Mouse (Mus musculus) ES-Bruce4 (cell line): ENCODE measurements around the gene Mus81. TPM values are rescaled to one million over a fixed set of nuclear protein-coding genes. Genes with fewer than 3 reads are reported as not detected.
A peak's percentile ranks its signal among the peaks of the same experiment; 100 is the strongest.

Experiments
- H3K27ac ChIP-seq: 2 replicates; pipeline ENCODE4 v1.5.1; 2012; ENCODE audit warnings: low read length, inconsistent platforms; ENCODE audit not compliant: insufficient read depth
- H3K27me3 ChIP-seq: 2 replicates; pipeline ENCODE4 v1.6.1; 2012; ENCODE audit warnings: mild to moderate bottlenecking, low read length, inconsistent platforms; ENCODE audit not compliant: control insufficient read depth, poor library complexity, insufficient read depth, severe bottlenecking
- H3K36me3 ChIP-seq: 2 replicates; pipeline ENCODE4 v1.6.1; 2012; ENCODE audit warnings: inconsistent platforms, mild to moderate bottlenecking, low read length, moderate library complexity; ENCODE audit not compliant: control insufficient read depth, poor library complexity, insufficient read depth, severe bottlenecking
- H3K4me1 ChIP-seq: one replicate; pipeline ENCODE4 v1.8.1; 2011; ENCODE audit warnings: low read length; ENCODE audit not compliant: control insufficient read depth, insufficient read depth
- H3K4me3 ChIP-seq: 2 replicates; pipeline ENCODE4 v1.5.1; 2011; ENCODE audit warnings: low read depth, mild to moderate bottlenecking, low read length
- H3K9ac ChIP-seq: 2 replicates; pipeline ENCODE4 v1.6.1; 2012; ENCODE audit warnings: low read depth, mild to moderate bottlenecking, inconsistent platforms; ENCODE audit not compliant: poor library complexity, severe bottlenecking
- H3K9me3 ChIP-seq: replicated peaks from 2 replicates; pipeline ENCODE4 v1.6.1; 2012; ENCODE audit warnings: mild to moderate bottlenecking, low read length, inconsistent platforms; ENCODE audit not compliant: control insufficient read depth, poor library complexity, insufficient read depth, severe bottlenecking
- CTCF ChIP-seq: IDR thresholded peaks from one replicate; pipeline ENCODE4 v1.8.1; 2011; ENCODE audit warnings: low read depth, low read length
- EP300 ChIP-seq: IDR thresholded peaks from 2 replicates; pipeline ENCODE4 v1.6.1; 2011; ENCODE audit warnings: low read depth, low read length; ENCODE audit not compliant: insufficient read depth
- POLR2A ChIP-seq: IDR thresholded peaks from one replicate; pipeline ENCODE4 v1.8.1; 2011; ENCODE audit warnings: low read length; ENCODE audit not compliant: insufficient read depth
- polyA plus RNA-seq: library from polyadenylated mRNA; stranded (reverse); fragments of >200 nt; gene quantifications from 2 replicates; pipeline ENCODE4 v1.2.4, GENCODE M21; 2011; ENCODE audit warnings: low read depth; ENCODE audit not compliant: missing spikeins, insufficient read depth, insufficient read length

The Mus81 gene
- polyA plus RNA-seq, 1 experiment: 14.4 TPM

GRCm38 (mm10) chr19:5488878-5489571, 823 bp upstream of the Mus81 start:
- no peak for TF ChIP-seq POLR2A
- TF ChIP-seq EP300: 0 out of 2 replicates have a peak, but pooled peaks have one; percentile 30
- peak overlapping the region; percentile 90 for H3K27ac ChIP-seq
- H3K4me3 ChIP-seq: peak overlapping the region; percentile 61
- peaks cover 14% of the 10 kb centered on the region for H3K36me3 ChIP-seq
- H3K27me3 ChIP-seq: no peaks in the 10 kb centered on the region
- peak overlapping the region; percentile 41 for H3K9ac ChIP-seq
- peaks cover 2% of the 10 kb centered on the region for H3K4me1 ChIP-seq
- H3K9me3 ChIP-seq: no peaks in the 10 kb centered on the region

DNA sequence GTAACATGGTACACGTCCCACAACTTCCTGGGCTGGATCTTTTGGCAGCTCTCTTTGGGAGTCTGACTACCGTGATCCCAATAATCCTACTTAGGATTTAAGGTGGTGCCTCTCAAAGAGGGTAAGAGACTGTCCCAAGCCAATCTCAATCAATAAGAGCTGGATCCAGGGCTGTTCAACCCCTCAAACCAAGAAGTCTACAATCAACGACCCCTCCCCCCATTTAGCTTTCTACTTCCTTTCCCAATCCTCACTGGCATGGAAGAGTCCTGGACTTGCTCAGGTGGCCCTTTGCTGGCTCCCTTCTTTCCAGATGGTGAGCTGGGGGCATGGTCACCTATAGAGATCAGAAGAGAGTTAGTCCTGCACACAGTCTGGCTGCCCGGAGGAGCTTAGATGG, 1.4 kb downstream of the Mus81 start:
- no peaks in the 10 kb centered on the region for H3K9me3 ChIP-seq
- 0 out of 2 replicates have a peak, but pooled peaks cover 2% of the 10 kb centered on the region for H3K36me3 ChIP-seq
- H3K4me3 ChIP-seq: no peak overlapping the region
- H3K27me3 ChIP-seq: no peaks in the 10 kb centered on the region
- H3K27ac ChIP-seq: no peak overlapping the region
- no peak overlapping the region for H3K9ac ChIP-seq
- no peaks in the 10 kb centered on the region for H3K4me1 ChIP-seq
- TF ChIP-seq POLR2A (no peak), EP300 (no peak), CTCF (no peak)

- Histone ChIP-seq H3K36me3 (0 out of 2 replicates have a peak, but pooled peaks cover 2% of the 10 kb centered on the region), H3K27ac (no peak overlapping the region), H3K27me3 (no peaks in the 10 kb centered on the region), H3K4me3 (no peak overlapping the region), H3K4me1 (no peaks in the 10 kb centered on the region), H3K9me3 (no peaks in the 10 kb centered on the region), H3K9ac (no peak overlapping the region)
- TF ChIP-seq EP300 (no peak), POLR2A (no peak), CTCF (no peak)
These were observed 1.9 kb downstream of the Mus81 start for GRCm38 (mm10) chr19:5486286-5486685.

GRCm38 (mm10) chr19:5485821-5486220, 2.4 kb downstream of the Mus81 start:
- Histone ChIP-seq H3K4me3 (no peak overlapping the region), H3K27me3 (no peaks in the 10 kb centered on the region), H3K4me1 (no peaks in the 10 kb centered on the region), H3K9ac (no peak overlapping the region), H3K27ac (no peak overlapping the region), H3K36me3 (0 out of 2 replicates have a peak, but pooled peaks cover 2% of the 10 kb centered on the region), H3K9me3 (no peaks in the 10 kb centered on the region)
- TF ChIP-seq POLR2A: no peak
- TF ChIP-seq EP300: no peak
- TF ChIP-seq CTCF: no peak

- TF ChIP-seq EP300 (no peak), POLR2A (no peak), CTCF (no peak)
- Histone ChIP-seq H3K27ac (no peak overlapping the region), H3K4me3 (no peak overlapping the region), H3K4me1 (no peaks in the 10 kb centered on the region), H3K27me3 (no peaks in the 10 kb centered on the region), H3K36me3 (0 out of 2 replicates have a peak, but pooled peaks cover 2% of the 10 kb centered on the region), H3K9me3 (no peaks in the 10 kb centered on the region), H3K9ac (no peak overlapping the region)
These were observed 2.8 kb downstream of the Mus81 start for GRCm38 (mm10) chr19:5485371-5485770.

DNA sequence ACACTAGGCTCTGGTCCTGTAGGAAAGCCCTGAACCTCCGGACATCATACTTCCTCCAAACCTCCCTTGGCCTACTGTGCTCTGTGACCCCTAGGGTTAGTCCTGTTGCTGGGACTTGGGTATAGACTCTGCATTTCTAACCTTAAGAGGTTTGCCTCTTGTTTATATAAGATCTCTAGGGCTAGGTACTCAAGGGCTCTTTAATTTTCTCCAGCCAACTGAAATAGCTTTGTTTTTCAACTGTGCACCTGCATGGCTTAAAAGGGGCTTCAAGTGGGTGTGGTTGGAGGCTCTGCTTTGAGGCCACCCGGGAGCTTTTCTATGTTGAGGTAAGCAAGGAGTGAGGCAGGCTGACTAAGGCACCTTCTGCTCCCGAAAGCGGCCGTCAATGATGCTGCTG, 3.7 kb downstream of the Mus81 start:
- H3K9me3 ChIP-seq: no peaks in the 10 kb centered on the region
- no peak overlapping the region for H3K9ac ChIP-seq
- H3K27ac ChIP-seq: no peak overlapping the region
- H3K36me3 ChIP-seq: 0 out of 2 replicates have a peak, but pooled peaks cover 2% of the 10 kb centered on the region
- no peaks in the 10 kb centered on the region for H3K4me1 ChIP-seq
- no peaks in the 10 kb centered on the region for H3K27me3 ChIP-seq
- no peak overlapping the region for H3K4me3 ChIP-seq
- TF ChIP-seq CTCF (no peak), EP300 (no peak), POLR2A (no peak)
